Mouse (Mus musculus) embryonic fibroblast, embryonic 13.5 days (primary cell): ENCODE results near the gene Cast.
A peak's percentile ranks its signal among the peaks of the same experiment; 100 is the strongest.

ENCODE experiments used
- CTCF ChIP-seq: IDR thresholded peaks from 2 replicates; pipeline ENCODE4 v1.5.1; 2011; ENCODE audit warnings: mild to moderate bottlenecking, control low read depth, low read length, moderate library complexity, borderline replicate concordance; ENCODE audit not compliant: insufficient read depth
- POLR2A ChIP-seq: IDR thresholded peaks from 2 replicates; pipeline ENCODE4 v1.6.1; 2011; ENCODE audit warnings: low read depth, mild to moderate bottlenecking, control low read depth, low read length, moderate library complexity

DNA sequence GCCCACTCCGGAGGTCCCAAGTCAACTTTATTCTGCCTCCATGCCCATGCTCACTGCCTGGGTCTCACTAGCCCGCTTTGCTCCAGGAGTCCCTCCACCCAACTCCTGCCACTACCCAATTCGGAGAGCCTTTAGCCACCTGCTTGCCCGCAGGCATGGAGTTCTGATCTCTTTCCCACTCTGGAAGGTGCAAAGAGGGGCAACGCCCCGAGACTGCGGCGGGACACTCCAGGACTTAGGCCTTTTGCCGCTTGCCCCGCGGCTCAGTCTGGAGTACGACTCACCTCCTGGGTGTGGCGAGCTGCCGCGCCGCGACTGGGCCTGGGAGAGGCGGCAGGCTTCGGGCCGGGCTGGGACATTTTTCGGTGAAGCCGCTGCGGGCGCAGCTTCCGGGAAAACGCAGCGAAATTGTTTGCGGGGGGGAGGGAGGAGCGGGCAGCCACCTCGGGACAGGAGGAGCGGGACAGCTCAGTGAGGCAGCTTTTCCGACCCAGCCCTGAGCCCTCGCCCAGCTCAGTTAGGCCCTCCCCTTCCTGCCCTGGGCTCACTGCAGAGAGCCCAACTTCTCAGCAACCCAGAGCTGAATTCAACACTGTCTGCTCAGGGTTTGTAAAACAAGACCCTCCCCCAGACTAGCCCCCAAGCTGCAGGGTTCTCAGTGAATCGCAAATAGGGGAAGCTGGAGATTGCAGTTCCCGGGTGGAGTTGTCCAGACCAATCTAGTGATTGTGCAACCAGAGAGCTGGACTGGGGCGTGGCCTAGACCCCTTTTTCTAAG lies at the start of gene Cast:
- peak; percentile 87 for TF ChIP-seq POLR2A
- no peak for TF ChIP-seq CTCF
